Mouse (Mus musculus): ENCODE measurements around the gene Tiparp. TPM values are rescaled to one million over a fixed set of nuclear protein-coding genes. Genes with fewer than 3 reads are reported as not detected.

Gene Tiparp
- total RNA-seq, 2 experiments from 2014 or later = 8.8 to 13.0 TPM

DNA sequence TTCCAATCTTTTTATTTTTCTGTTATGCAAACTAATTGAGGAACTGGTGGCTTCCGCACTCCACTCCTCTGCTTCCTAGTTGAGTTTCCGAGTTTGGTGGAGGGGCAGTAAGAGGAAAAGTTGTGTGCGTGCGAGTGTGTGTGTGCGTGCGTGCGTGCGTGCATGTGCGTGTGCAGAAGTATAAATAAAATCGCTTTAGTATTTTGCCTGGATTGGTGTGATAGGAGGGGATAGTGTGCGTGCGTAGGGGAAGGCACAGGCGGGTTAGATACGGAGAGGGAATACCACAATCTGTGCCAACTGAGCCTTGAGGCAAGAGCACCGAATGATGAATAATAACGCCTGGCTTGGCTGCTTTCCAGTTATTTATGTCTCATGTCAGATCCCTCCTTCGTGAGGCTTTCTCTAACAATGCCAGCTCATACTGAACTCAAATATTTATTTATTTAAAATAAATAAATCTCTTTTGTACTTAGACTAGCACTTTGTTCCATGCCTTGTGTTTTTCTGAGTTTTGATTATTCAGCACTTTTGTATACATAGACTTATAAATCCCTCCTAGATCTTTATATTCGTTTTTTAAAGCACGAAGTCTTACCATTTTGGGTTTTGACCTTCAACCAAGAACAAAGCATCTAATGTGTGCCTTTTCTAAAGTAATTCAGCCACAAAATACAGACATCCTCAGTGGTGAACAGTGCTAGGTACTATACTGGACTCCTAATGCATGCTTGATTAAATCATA is 1.4 kb downstream of the Tiparp start:
- peak; percentile 57 to 78 for DNase-seq

DNA sequence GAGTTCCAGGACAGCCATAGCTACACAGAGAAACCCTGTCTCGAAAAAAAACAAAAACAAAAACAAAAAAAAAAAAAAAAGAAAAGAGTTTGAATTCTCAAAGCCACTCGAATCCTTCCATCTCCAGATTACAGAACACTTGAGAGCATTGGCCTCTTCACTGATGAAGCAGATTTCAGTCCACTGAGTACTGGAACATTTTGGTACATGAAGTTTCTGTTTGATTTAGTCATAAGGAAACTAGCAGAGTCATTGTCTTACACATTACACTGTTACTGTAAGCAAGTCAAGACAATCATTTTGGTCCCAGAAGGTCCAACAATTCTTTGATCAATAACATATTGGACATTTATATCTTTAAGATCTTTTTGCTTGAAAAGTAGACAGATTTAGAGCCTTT is 4.8 kb downstream of the Tiparp start:
- no peak for DNase-seq

DNA sequence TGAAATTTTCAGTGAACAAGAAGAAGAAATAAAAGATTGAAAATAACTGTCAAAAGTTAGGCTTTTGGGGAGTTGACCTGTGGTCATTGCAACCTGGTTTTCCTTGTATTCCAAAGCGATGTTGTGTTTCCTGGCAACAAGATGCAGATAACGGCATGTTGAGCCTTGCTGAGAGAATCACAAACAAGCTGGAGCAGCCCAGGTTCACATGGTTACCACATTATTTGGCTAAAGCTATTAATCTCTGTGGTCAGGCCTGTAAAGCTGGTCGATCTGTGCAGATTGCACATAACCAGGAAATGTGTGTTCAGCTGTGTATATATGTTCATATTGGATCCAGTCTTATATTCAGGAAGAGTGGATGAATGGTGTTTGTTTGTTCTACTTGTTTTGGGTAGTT is 5.4 kb downstream of the Tiparp start:
- peak; percentile 29 to 36 for DNase-seq

DNA sequence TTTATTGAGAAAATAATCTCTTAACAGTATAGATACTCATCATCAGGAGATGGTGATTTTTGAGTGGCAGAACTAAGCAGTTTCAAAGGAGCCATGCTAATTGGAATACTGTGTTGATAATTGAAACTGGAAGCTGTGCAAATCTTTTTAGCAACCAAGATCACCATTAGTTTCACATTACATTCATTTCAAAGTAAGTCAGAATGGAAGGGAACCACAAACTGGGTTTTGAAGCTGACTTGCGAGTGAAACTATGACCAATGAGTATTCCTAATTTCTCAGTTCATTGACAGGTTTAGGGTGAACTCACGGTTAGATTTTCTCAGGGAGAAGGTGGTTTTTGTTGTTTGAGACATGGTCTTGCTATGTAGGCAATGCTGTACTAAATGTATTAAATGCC is 6.3 kb downstream of the Tiparp start:
- no peak for DNase-seq

DNA sequence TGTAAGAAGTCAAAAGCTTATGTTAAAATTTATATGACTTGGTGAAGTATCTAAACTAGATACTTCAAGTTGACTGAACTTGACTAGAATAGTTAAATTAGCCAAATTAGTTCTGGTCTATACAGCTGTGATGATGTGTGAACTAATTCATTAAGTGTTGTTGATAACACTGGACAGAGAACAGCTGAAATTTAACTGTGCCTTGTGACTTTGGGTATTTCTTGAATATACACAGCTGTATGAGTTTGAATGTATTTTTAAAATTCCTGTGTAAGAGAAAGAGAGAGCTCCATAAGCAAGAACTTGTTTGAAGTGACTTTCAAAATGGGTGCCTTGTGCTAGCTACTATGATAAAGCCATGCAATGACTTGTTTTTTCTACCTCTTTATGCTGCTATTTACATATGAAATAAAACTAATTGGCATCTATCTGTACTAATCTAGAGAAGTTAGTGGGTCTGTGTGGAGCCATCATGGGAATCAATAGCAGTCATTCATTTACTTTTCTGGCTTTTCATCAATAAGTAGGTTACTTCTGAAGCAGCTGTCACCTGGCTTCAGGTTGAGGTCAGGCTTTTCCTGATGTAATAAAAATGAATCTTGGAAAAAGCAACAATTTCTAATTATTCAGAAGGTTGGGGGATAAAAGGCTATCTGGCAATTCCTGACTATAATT is 7.0 kb downstream of the Tiparp start:
- DNase-seq = no peak

DNA sequence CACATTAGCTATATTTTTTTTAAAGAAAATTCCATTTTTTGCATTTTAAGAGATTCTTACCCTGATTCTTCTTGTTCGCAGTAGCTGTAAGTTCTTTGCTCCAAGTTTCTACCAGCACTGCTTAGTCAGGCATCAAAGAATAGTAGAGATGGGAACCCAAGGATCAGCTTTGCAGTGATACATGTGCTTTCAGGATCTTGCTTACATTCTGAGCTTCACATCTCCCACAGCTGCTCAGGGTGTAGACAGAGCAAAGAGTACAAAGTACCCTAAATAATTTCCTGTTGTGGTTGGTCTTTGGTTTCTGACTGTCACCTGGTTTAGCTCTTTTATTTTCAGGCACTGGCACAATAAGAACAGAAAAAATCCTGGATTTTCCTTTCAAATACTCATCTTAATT is 9.1 kb downstream of the Tiparp start:
- DNase-seq = no peak

DNA sequence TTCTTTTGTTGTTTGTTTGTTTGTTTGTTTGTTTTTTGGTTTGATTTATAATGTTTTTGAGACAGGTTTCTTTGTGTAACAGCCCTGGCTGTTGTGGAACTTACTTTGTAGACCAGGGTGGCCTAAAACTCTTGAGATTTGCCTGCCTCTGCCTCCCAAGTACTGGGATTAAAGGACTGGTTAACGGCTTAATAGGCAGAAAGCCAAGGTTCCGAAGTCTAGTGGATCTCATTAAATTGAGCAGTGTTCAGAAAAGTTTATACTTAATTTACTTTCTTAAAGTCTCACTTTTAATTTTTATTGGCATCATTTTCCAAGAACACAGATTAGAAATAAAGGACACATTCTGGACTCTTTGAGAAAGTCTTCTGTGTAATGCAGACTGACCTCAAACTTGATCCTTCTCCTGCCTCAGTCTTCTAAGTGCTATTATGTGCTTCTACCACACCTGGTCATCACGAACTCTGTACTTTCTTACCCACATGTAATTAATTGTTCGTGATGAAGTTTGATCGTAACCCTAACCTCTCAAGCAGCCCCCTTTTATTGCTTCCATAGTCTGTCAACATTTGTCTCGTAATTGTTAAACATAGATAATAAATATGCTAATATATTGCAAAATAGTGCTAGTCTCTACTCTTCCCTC is 12.8 kb downstream of the Tiparp start:
- no peak for DNase-seq

DNA sequence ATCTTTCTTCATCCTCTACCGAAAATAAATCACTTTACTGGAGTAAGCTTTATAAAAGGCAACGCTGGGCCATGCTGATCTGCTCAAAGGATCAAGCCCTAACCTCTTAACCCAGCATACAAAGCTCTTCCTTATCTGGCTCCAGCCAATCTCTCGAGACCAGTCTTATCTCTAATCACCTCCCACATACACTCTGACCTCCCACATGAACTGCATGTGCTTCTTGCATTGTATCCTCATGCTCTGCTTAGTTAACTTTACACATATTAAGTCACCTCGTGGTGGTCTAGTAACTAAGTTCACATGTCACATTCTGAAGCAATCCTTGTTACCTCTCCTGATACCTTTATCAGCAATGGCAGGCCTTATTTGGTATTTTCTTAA is 13.3 kb downstream of the Tiparp start:
- no peak for DNase-seq

DNA sequence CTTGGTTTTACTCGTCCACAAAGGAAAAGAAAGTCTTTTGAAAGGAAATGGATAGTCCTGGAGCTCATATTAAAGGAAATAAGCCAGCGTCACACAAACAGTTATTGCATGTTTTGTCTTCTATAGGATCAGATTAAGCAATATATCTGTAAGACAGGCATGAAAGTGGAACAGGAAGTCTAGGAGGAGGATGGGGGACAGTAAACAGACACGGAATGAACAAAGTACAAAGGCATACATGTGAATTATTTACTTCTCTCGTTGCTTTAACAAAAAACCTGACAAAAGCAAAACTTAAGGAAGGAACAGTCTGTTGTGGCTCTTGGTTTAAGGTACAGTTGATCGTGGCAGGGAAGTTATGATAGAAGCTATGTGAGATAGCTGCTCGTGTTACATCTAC is 21.6 kb downstream of the Tiparp start:
- DNase-seq = no peak

DNA sequence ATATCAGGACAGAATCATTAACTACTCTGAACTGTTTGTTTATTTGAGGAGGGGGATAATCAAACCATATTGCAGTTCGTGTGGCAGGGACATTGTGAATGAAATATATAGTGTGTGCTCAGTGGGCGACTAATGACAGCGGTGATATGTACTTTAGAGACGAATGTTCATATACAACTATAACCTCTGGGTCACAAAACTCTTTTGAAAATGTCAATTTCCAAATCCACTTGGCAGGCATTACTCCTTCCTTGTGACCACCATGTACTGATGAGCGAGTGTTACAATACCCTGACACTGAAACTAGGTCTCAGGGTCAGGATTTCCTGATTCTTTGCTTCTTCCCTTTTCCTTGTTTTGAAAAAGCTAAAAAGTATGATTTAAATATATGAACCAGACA is 22.9 kb downstream of the Tiparp start:
- no peak for DNase-seq

DNA sequence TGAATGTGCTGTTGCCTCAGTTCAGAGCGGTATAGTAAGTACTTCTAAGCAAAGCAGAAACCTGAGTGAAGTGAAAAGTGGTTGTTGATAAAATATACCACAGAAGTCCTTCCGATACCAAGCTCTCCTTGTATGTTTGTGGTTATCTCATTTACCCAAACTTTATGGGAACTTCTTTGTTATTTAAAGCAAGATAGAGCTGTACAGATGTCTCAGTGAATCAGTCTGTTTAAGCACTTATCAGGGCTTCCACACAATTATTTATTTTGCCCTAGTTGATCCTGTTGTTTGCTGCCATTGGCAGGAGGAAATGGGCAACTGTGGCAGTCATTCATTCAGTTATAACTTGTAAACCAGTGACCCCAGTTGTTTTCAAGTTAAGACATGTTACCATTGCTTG is 26.4 kb downstream of the Tiparp start:
- no peak for DNase-seq

DNA sequence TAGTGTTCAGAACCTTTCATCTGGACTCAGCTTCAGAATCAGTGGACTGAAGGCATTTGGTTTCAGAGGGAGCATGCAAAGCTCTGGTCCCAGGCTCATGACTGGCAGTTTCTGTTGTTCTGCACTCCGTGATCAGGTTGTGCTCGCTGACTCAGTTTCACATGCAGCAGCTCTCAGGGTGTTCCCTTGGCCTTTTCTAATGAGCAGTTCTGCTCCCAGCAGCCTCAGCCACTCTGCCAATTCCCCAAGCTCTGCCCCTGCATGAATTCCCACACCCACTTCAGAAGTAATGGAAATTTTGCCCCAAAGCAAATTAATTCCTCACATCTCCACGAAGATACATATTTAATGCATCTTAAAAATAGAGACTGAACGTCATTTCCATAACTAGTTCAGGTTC is 30.5 kb downstream of the Tiparp start:
- no peak for DNase-seq

DNA sequence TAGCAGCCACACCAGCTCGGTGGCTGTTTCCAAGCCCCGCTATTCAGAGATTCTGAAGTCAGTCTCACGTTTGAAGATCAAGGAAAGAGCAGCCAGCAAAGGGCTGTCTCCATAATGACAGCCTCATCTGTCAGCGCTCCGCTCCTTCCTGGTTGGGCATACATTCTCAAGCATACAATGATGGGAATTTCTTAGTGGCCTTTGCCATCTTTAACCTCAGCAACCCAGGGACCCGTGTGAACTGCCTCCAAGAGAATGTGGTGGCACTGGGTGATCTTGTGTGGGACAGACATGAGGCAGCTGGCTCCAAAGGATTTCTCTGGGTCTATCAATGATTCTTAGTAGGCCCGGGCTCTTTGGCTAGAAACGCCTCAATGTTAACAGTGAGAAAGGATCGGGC is 34.0 kb downstream of the Tiparp start:
- DNase-seq = no peak

DNA sequence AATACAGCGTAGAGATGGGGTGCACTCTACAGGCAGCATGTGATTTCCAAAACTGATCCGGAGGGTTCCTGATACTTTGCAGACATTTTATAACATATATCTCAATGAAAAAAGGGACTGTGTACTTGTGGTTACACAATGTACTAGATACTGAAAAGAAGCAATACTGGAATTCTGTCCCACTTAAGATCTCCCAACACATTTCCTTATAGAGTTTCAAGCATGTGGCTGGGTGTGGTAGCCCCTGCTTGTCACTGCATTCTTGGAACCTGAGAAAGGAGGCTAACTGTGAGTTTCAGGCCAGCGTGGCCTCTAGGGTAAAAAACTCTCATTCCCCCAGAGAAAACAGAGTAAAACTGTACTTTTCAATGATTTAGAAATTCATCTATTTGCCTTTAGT is 34.5 kb downstream of the Tiparp start:
- no peak for DNase-seq

DNA sequence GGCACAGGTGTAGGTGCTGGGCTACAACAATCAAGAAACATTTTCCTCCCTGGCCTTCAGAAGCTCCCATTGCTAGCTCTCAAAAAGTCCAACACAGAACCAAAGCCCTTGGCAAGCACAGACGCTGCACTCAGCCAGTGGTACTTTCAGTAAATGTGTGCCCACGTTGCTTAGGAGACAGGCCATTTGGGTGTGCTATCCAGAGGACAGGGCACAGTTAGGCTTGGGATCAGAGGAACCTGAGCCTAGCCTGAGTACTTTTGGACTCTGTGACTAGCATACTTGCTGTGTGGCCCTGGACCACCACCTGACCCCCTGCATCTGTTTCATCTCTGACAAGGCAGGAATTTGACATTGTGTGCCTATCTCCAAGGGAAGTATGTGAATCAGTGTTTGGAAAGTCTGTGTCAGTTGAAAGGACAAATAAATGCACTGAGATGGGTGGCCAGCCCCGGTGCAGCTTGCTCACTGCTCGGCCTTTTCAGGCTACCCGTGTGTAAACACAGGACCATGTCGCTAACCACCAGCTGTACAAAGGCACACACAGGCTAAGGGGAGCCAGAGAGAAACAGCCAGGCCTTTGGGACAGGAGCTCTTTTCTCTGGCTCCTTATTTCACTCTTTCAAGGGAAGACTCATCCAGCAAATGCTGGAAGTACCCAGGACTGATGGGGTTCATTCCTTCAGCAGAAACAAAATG is 35.9 kb downstream of the Tiparp start:
- no peak for DNase-seq

DNA sequence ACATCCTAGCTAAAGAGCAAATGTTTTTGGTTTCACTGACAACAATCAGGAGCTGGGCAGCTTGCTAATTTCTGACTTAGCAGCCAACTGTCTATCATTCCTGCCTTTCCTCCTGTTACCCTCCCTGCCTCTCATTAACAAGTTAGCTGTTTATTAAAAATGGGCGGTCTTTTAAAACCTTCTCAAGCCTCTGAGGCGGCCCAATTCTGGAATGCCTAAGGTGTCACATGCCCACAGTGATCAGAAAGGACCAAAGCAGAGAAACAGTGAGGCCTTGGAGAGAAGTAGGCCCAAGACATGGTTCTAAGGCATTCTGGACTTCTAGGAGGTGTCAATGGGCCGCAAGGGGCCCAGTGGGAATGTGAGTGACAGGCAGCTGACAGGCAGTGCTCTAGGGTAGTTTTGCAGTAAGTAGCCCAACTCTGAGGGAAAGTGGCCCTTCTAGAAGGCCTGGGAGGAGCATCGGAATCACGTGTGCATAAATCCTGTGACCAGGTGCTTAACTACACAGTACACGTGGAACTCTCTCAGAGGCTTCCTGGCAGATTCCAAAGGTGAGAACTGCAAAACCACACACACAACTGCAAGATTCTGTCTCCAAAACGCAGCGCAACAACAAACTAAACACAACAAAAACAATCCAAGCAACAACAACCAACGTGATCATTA is 37.6 kb downstream of the Tiparp start:
- DNase-seq = no peak

DNA sequence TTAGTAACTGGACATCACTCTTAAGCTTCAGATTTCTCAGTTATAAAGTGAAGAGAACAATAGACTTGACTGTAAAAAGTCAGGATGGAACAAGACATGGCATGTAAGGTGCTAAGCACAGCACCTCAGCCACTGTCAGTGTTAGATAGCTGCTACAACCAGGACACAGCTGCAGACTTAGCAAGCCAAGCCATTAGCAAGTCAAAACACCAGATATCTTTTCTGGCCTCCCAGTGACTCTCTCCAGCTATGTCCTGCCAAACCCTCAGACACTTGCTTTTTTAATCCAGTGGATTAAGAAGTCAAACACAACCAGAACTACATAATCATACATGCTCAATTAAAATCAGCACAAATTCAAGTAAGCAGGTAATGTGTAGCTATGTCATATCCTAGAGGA is 41.7 kb downstream of the Tiparp start:
- peak; percentile 19 to 57 for DNase-seq

DNA sequence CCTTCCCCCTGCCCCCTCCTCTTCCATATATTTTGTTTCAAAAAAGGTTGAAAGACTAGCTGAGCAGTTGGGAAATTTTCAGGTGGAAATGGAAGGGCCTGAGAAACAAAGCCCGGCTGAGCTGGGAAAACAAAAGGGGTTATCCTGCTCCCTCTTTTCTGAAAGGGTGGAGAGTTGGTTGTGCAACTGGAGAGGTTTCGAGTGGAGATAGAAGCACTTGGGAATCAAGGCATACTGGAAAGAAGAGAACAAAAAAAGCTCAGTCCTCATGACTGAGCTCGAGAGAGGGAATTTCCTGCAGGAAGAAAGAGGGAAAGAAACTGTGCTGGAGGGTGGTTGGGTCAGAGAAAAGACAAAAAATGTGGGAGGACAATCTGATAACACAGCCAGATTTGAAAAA is 45.3 kb downstream of the Tiparp start:
- no peak for DNase-seq

DNA sequence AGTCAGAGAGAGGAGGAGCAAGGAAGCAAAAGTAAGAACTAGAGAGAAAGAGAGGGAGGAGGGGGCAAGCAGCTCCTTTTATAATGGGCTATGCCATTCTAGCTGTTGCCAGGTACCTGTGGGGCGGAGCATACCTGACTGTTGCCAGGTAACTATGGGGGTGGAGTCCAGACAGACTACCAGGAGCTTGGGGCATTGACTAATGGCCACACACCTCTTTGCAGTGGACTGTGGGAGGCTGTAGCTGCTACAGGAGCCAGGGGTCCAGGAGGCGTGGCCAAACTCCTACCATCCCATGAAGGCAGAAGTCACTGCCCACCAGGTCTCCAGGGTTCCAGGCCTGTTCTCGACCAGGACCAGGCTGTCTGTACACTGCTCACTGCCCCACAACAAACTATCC is 49.4 kb downstream of the Tiparp start:
- DNase-seq = no peak

DNA sequence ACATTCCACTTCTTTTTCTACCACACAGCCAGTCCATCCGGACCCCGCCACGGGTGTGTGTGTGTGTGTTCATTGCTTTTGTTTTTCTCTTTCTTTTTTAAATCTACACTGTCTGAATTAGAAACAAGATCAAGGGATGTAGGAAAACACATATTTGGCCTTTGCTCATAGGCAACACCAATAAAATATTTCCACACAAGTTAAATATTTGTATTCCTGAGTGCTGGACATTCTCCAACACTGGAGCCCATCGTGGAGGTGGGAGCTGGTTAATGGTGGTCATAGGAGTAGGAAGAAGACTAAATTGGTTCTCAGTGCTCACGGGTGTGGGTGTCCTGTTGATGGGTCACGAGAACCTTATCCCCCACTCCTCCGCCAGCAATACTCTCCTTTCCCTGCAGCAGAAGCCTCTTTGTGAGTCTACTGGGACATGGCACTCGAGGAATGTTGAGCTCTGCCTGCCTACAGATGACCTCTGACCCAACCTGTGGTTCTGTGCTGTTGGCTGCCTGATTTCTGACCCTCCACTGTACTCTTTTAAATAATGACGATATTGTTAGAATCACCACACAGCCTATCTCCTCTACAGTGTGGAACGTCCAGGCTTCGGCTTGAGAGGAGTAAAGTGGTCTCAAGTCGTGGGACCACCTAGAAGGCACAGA is 51.2 kb downstream of the Tiparp start:
- DNase-seq = no peak

DNA sequence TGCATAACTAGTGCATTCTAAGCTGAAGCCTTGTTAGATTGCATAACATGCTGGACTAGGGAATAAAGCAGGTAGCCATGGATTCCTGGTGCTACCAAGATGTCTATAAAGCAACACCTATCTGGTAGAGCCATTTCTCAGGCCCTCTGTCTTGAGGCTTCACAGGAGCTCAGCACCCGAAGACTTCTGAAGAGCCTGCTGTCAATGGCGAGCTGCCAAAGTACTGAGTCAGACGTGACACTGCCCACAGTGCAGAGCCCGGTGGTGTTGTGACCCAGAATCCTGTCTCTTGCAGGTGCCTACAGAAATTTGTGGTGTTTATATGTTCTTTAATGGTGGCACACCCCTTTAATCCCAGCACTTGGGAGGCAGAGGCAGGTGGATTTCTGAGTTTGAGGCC is 53.4 kb downstream of the Tiparp start:
- no peak for DNase-seq

DNA sequence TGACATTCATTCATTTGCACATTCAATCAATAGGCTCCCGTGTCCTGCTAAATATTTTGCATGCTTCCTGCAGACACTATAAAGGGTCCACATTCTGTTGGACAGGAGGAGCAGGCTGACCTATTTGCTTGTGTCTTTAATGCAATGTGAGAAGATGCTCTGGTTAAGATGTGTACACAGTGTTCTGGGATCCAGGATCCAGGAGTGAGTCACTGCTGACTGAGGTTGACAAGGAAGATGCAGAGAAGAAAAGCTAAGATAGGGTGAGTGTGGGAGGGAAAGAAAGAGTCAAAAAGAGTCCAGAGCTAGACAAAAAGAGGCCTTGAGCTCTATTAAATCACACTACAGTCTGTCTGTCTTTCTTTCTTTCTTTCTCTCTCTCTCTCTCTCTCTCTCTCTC is 56.1 kb downstream of the Tiparp start:
- DNase-seq = no peak
